Mouse (Mus musculus): ENCODE data around the gene Grem1. TPM values are rescaled to one million over a fixed set of nuclear protein-coding genes. Genes with fewer than 3 reads are reported as not detected.
A peak's percentile ranks its signal among the peaks of the same experiment; 100 is the strongest.

Grem1 gene
- total RNA-seq, 2 experiments from 2014 or later: 1.5 to 1.9 TPM

- peak in 1 of 2 experiments; percentile 28 for DNase-seq (ENCODE audit: extremely low spot score in 1 of 2, low spot score in 2 of 2)
- intact Hi-C loops (cut with DNase I): no loop called here
Observed at GRCm38 (mm10) chr2:113765885-113766284, 7.4 kb upstream of the Grem1 start.

DNA sequence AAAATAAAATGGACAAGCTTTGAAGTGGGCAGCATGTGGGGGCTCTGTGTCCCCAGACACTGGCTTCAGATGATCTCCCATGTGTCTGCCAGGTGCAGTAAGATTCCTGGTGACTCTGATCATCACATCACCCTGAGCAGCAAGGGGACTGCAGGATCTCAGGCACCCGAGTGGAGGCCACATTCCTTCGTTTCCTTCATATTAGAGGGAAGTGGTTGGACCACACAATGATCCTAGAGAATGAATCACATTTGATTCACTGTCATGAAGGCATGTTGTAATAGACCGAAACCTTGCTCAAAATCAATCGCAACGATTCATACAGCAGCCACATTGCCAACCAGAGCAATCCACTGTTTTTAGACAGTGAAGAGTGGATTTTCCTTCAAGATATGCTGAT lies 6.5 kb upstream of the Grem1 start:
- intact Hi-C loops (cut with DNase I): no loop called here
- DNase-seq (ENCODE audit: extremely low spot score in 1 of 2, low spot score in 2 of 2): no peak

DNA sequence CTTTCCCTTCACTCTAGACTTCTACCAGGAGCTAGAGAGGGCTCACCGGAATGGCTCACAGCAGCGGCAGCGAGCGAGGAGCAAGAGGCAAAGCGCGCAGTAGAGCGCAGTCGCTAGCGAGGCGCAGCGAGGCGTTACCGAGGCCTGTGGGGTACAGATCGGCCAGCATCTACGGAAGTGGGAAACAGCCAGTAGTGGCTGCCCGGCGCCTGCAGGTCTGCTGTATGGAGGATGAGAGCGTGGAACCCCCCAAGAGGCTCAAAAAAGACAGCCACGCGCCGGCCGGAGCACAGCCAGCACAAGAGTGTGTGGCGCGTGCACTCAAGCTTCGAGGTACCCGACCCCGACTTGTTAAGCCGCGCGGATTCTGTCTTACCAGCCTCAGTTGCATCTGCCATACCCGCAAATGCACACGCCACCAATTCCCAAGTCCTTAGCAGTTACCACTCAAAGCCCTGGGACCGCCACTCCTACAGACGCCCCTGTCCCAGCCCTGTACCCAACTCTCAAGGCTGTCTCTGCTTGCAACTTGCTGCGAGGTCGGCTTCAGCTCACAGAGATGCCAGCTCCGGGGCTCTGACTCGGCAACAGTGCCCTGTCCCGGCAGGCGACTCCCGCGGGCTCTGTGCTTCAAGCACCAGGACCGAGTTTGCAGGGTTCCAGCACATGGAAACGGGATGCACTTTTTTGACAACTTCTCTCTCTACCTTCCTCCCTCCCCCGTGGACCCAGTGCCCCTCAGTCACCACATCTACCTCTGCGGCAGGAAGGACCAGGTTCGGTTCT lies 728 bp downstream of the Grem1 start:
- intact Hi-C loops (cut with DNase I): loop anchor here (10.0 kb wide), 1 partner anchor 223 kb away; no protein-coding TSS in a partner anchor
- peak in 1 of 2 experiments; percentile 32 for DNase-seq (ENCODE audit: extremely low spot score in 1 of 2, low spot score in 2 of 2)

DNA sequence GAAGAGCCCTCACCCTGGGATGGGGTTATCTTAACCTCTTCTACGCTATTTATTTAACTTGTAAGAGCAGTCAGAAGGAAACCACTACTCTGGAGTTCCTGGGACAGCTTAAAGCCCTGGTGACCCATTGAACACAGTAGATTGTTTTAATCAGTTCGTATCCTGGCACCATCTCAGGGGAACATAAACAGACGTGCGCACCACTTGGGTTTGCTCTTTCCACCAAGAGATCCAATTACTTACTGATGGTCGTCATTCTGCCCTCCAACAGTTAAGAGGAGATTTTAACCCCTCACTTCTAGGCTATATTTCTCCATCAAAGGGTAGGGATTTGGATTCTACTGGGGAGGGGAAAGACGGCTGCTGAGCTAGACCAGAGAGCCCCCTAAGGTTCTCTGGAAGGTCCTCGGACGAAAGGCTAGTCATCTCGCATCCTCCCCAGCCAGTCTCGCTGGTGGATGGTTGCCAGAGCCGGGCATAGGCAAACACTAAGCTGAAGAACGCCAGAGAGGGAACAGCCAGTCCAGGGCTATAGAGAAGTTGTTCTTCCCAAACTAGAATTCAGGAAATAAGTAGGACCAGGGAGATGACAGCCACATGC lies 1.4 kb downstream of the Grem1 start:
- intact Hi-C loops (cut with DNase I): loop anchor here (10.0 kb wide), 1 partner anchor 222 kb away; no protein-coding TSS in a partner anchor
- DNase-seq (ENCODE audit: extremely low spot score in 1 of 2, low spot score in 2 of 2): peak in 1 of 2 experiments; percentile 25

- peak in 1 of 2 experiments; percentile 22 for DNase-seq (ENCODE audit: extremely low spot score in 1 of 2, low spot score in 2 of 2)
- intact Hi-C loops (cut with DNase I): loop anchor here (10.0 kb wide), 1 partner anchor 215 kb away; no protein-coding TSS in a partner anchor
Observed at GRCm38 (mm10) chr2:113749721-113750120, 8.7 kb downstream of the Grem1 start.

DNA sequence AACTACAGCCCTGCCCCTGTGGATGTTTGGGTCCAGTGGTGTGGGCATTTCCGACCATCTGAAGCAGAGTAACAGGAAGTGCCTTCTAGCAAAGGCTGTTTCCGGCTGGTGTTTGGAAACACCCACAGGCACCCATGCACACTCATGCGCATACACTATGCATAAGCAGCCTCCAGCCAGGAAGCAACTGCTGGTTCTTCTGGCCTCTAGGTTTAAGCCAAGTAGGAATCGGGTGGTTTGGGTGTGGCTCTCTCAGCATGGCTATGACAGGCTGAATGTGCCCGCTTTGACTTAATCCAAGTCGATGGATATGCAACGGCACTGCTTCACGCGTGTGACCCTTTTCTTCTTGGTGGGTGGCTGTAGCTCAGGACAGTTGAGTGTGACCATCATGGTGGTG lies 9.1 kb downstream of the Grem1 start:
- DNase-seq (ENCODE audit: extremely low spot score in 1 of 2, low spot score in 2 of 2): no peak
- intact Hi-C loops (cut with DNase I): no loop called here

DNA sequence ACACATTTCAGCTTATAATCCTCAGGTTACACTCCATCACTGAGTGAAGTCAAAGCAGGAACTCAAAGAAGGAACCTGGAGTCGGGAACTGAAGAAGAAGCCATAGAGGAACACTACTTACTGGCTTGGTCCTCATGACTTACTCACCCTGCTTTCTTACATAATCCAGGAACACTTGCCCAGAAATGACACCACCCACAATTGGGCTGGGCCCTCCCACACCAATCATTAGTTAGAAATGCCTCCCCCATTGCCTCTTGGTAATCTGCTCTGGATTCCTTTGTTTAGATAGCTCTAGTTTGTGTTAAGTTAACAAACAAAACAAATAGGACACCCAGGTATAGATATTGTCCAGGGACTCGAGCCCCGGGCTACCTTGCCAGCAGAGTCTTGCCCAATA lies 29.9 kb downstream of the Grem1 start:
- intact Hi-C loops (cut with DNase I): no loop called here
- DNase-seq (ENCODE audit: extremely low spot score in 1 of 2, low spot score in 2 of 2): no peak

DNA sequence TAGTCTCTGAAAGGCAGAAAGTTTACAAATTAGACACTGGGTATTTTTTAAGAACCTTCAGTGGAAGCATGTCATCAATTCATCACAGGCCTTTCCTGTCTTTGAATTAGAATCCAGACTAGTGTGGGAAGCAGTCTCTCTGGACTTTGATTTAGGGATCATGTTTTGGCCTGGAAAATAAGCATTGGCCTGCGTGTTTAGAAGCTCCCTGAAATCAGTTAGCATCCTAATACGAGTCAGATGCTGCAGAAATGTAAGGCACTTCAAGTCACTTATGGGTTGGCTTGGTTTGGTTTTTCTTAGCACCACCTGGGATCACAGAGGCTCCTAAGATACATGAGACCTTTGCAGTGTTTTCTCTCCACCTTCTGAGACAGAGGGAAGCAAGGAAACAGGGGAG lies 43.6 kb downstream of the Grem1 start:
- intact Hi-C loops (cut with DNase I): no loop called here
- DNase-seq (ENCODE audit: extremely low spot score in 1 of 2, low spot score in 2 of 2): no peak

DNA sequence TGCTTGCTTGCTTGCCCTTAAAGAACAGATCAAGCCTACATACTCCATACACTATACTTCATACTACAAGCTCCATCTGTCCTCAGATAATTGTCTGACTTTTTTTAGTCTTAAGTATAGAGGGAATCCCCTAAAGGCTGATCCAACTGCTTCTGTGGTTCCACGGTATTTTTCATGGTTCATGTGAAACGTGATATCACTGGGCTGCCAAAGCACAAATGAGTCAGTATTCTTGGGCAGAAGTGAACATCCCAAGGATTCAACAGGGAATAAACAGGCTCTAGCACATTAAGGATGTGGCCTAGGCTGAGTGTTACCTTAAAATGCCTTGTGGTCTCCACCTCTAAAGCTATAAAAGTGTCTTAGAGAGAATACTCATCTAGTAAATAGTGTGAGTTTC lies 45.0 kb downstream of the Grem1 start:
- intact Hi-C loops (cut with DNase I): no loop called here
- DNase-seq (ENCODE audit: extremely low spot score in 1 of 2, low spot score in 2 of 2): no peak

- intact Hi-C loops (cut with DNase I): no loop called here
- no peak for DNase-seq (ENCODE audit: extremely low spot score in 1 of 2, low spot score in 2 of 2)
Observed at GRCm38 (mm10) chr2:113707507-113707906, 50.9 kb downstream of the Grem1 start.

DNA sequence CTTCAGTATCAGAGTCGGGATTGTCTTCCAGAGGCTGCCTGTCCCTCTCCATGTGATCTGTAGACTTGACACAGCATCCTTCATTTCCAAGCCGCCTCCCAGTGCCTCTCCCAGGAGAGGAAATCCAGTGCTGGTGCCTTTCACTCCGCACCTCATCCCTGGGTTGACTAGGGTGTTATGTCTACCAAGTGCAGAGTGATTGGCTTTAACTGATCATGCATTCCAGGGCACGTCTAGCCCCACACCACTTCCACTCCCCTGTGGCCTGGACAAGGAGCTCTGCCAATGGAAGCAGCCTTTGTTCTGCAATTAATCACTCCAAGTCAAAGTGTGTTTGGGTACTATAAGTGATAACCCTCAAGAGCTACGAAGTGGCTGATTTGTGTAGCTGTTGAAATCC lies 56.9 kb downstream of the Grem1 start:
- intact Hi-C loops (cut with DNase I): no loop called here
- DNase-seq (ENCODE audit: extremely low spot score in 1 of 2, low spot score in 2 of 2): no peak

DNA sequence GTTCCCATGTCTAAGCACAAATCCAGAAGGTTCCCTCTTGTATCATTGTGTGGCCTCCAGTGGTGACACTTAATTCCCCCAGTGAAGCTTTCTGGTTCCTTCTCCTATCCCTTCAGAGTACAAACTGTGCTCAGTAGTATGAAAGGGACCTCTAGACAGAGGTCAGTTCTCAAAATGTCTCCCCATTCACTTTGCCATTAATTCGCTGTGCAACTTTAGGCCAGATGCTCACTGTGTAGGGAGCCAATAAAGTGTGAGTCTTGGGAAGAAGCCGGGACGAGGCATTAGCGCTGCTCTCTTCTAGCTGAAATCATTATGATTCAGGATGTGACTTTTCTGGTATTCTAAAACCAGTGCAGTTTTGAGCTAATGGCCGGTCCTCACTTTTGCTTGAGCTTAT lies 61.8 kb downstream of the Grem1 start:
- DNase-seq (ENCODE audit: extremely low spot score in 1 of 2, low spot score in 2 of 2): no peak
- intact Hi-C loops (cut with DNase I): no loop called here

DNA sequence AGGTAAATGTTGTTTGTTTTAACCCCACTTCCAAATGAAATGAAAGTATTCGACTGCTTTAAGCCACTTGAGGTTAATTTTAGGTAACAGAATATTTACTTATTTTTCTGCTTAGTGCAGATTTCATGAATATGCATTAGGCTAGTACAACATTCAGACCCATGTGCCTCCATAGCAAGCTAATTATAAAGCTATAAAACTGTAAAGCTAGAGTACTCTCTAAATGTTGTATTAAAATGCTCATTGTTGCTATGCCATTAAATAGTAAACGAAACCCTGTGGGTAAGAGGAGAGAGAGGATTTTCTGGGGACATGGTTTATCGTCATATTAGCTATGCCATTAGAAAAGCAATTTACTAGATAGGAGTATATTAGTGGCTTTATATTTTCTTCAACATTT lies 62.2 kb downstream of the Grem1 start:
- intact Hi-C loops (cut with DNase I): no loop called here
- no peak for DNase-seq (ENCODE audit: extremely low spot score in 1 of 2, low spot score in 2 of 2)

Other genes starting within 250 kb of the Grem1 start
- 100 to 1,000 TPM; 372 to 397 TPM for gene Scg5, start 70.5 kb upstream of the Grem1 start, total RNA-seq (2021)
- gene Arhgap11a, start 90.0 kb upstream of the Grem1 start, total RNA-seq (2021): 1 to 10 TPM; 4.7 to 4.8 TPM